Mouse (Mus musculus) liver, embryonic 12.5 days (tissue): ENCODE measurements around the gene Fez1. TPM values are rescaled to one million over a fixed set of nuclear protein-coding genes. Genes with fewer than 3 reads are reported as not detected.

Experiments used
- ATAC-seq: fragments of 200-750 bp; cut with Nextera tagmentation; 2 replicates; pipeline ENCODE4 v1.8.0; 2017; ENCODE audit warnings: moderate number of reproducible peaks, mild to moderate bottlenecking, moderate library complexity
- H3K27ac ChIP-seq: fragments of 300-500 bp; sonication (generic); 2 replicates; pipeline ENCODE4 v1.5.1; 2016; ENCODE audit warnings: mild to moderate bottlenecking
- H3K27me3 ChIP-seq: fragments of 300-500 bp; sonication (generic); replicated peaks from 2 replicates; pipeline ENCODE4 v1.6.1; 2016; ENCODE audit warnings: mild to moderate bottlenecking, moderate library complexity
- H3K36me3 ChIP-seq: fragments of 300-500 bp; sonication (generic); 2 replicates; pipeline ENCODE4 v1.6.1; 2016; ENCODE audit warnings: mild to moderate bottlenecking, moderate library complexity
- H3K4me1 ChIP-seq: fragments of 300-500 bp; sonication (generic); 2 replicates; pipeline ENCODE4 v1.6.1; 2016
- H3K4me2 ChIP-seq: fragments of 300-500 bp; sonication (generic); 2 replicates; pipeline ENCODE4 v1.6.1; 2016; ENCODE audit warnings: mild to moderate bottlenecking, moderate library complexity
- H3K4me3 ChIP-seq: fragments of 300-500 bp; sonication (generic); 2 replicates; pipeline ENCODE4 v1.5.1; 2016; ENCODE audit warnings: mild to moderate bottlenecking, moderate library complexity
- H3K9ac ChIP-seq: fragments of 300-500 bp; sonication (generic); 2 replicates; pipeline ENCODE4 v1.6.1; 2016; ENCODE audit warnings: mild to moderate bottlenecking, moderate library complexity
- H3K9me3 ChIP-seq: fragments of 300-500 bp; sonication (generic); replicated peaks from 2 replicates; pipeline ENCODE4 v1.6.1; 2016; ENCODE audit warnings: mild to moderate bottlenecking, moderate library complexity
- WGBS: fragments of 180-500 bp; shearing (Covaris S2); methylation state at CpG from one replicate; pipeline ENCODE4 v1.1.7; 2016; ENCODE audit not compliant: insufficient replicate concordance; 5-methylcytosine and 5-hydroxymethylcytosine counted together
- polyA plus RNA-seq: library from polyadenylated mRNA; unstranded; fragments of >200 nt; fragmentation: Nextera tagmentation; extraction: Ambion mirVana; gene quantifications from 2 replicates; pipeline ENCODE4 v1.2.1, GENCODE M21; 2016

Gene Fez1
- polyA plus RNA-seq, 1 experiment from 2014 or later, result 0.82 TPM

- no peaks in the 10 kb centered on the region for H3K4me1 ChIP-seq
- no peaks in the 10 kb centered on the region for H3K27me3 ChIP-seq
- 60% methylated on average over 5 of the region's 5 CpGs for WGBS
- H3K36me3 ChIP-seq, result no peaks in the 10 kb centered on the region
- H3K9ac ChIP-seq, result no peak overlapping the region
- H3K4me2 ChIP-seq, result no peak overlapping the region
- no peak for ATAC-seq
- H3K27ac ChIP-seq, result no peak overlapping the region
- H3K4me3 ChIP-seq, result no peak overlapping the region
- no peaks in the 10 kb centered on the region for H3K9me3 ChIP-seq
Measured at GRCm38 (mm10) chr9:36876313-36876712, 54.6 kb downstream of the Fez1 start.

GRCm38 (mm10) chr9:36876787-36877186 lies 55.1 kb downstream of the Fez1 start:
- H3K27ac ChIP-seq, result no peak overlapping the region
- no peak for ATAC-seq
- H3K9me3 ChIP-seq, result no peaks in the 10 kb centered on the region
- no peak overlapping the region for H3K4me2 ChIP-seq
- H3K36me3 ChIP-seq, result no peaks in the 10 kb centered on the region
- H3K27me3 ChIP-seq, result no peaks in the 10 kb centered on the region
- H3K4me1 ChIP-seq, result no peaks in the 10 kb centered on the region
- H3K4me3 ChIP-seq, result no peak overlapping the region
- no peak overlapping the region for H3K9ac ChIP-seq

GRCm38 (mm10) chr9:36881615-36882014 lies 60.0 kb downstream of the Fez1 start:
- Histone ChIP-seq H3K36me3 (no peaks in the 10 kb centered on the region), H3K9me3 (no peaks in the 10 kb centered on the region), H3K9ac (no peak overlapping the region), H3K27ac (no peak overlapping the region), H3K4me1 (no peaks in the 10 kb centered on the region), H3K27me3 (no peaks in the 10 kb centered on the region), H3K4me2 (no peak overlapping the region), H3K4me3 (no peak overlapping the region)
- WGBS, result 58% methylated on average over 5 of the region's 5 CpGs
- no peak for ATAC-seq

- Histone ChIP-seq H3K9me3 (no peaks in the 10 kb centered on the region), H3K36me3 (no peaks in the 10 kb centered on the region), H3K4me1 (no peaks in the 10 kb centered on the region), H3K4me3 (no peak overlapping the region), H3K9ac (no peak overlapping the region), H3K27ac (no peak overlapping the region), H3K27me3 (no peaks in the 10 kb centered on the region), H3K4me2 (no peak overlapping the region)
- 38% methylated on average over 8 of the region's 8 CpGs for WGBS
- ATAC-seq, result no peak
Measured at GRCm38 (mm10) chr9:36882034-36882745, 60.5 kb downstream of the Fez1 start.

GRCm38 (mm10) chr9:36883569-36883968 lies 61.9 kb downstream of the Fez1 start:
- WGBS, result 32% methylated on average over 3 of the region's 3 CpGs
- ATAC-seq, result no peak
- H3K4me1 ChIP-seq, result no peaks in the 10 kb centered on the region

GRCm38 (mm10) chr9:36885237-36885636 lies 63.6 kb downstream of the Fez1 start:
- no peak for ATAC-seq
- WGBS, result 42% methylated on average over 3 of the region's 3 CpGs

More at GRCm38 (mm10) chr9:36883569-36883968, 61.9 kb downstream of the Fez1 start:
- Histone ChIP-seq H3K4me3 (no peak overlapping the region), H3K9me3 (no peaks in the 10 kb centered on the region), H3K27ac (no peak overlapping the region), H3K27me3 (no peaks in the 10 kb centered on the region), H3K36me3 (no peaks in the 10 kb centered on the region), H3K9ac (no peak overlapping the region), H3K4me2 (no peak overlapping the region)

GRCm38 (mm10) chr9:36890552-36890951 lies 68.9 kb downstream of the Fez1 start:
- Histone ChIP-seq H3K27me3 (no peaks in the 10 kb centered on the region), H3K4me3 (no peak overlapping the region), H3K4me2 (no peak overlapping the region), H3K9ac (no peak overlapping the region), H3K4me1 (peaks cover 3% of the 10 kb centered on the region; the same call in 1 of the 2 replicates), H3K27ac (no peak overlapping the region), H3K9me3 (no peaks in the 10 kb centered on the region), H3K36me3 (no peaks in the 10 kb centered on the region)
- whole genome bisulfite sequencing, result 24% methylated on average over 4 of the region's 4 CpGs
- ATAC-seq, result no peak

More at GRCm38 (mm10) chr9:36885237-36885636, 63.6 kb downstream of the Fez1 start:
- Histone ChIP-seq H3K4me3 (no peak overlapping the region), H3K27me3 (no peaks in the 10 kb centered on the region), H3K9me3 (no peaks in the 10 kb centered on the region), H3K4me1 (no peaks in the 10 kb centered on the region), H3K9ac (no peak overlapping the region), H3K36me3 (no peaks in the 10 kb centered on the region), H3K4me2 (no peak overlapping the region), H3K27ac (no peak overlapping the region)

- Histone ChIP-seq H3K4me3 (no peak overlapping the region), H3K27me3 (no peaks in the 10 kb centered on the region), H3K9ac (no peak overlapping the region), H3K9me3 (no peaks in the 10 kb centered on the region), H3K4me2 (no peak overlapping the region), H3K36me3 (no peaks in the 10 kb centered on the region), H3K4me1 (peaks cover 3% of the 10 kb centered on the region; the same call in 1 of the 2 replicates), H3K27ac (no peak overlapping the region)
- 43% methylated on average over 6 of the region's 6 CpGs for WGBS
- peak; percentile 74 for ATAC-seq
Measured at GRCm38 (mm10) chr9:36893413-36893990, 71.8 kb downstream of the Fez1 start.

- H3K4me2 ChIP-seq, result no peak overlapping the region
- no peak for ATAC-seq
- H3K4me3 ChIP-seq, result no peak overlapping the region
- no peaks in the 10 kb centered on the region for H3K27me3 ChIP-seq
- H3K4me1 ChIP-seq, result peaks cover 3% of the 10 kb centered on the region; the same call in 1 of the 2 replicates
- WGBS, result 63% methylated on average over 7 of the region's 7 CpGs
- H3K9ac ChIP-seq, result no peak overlapping the region
- H3K9me3 ChIP-seq, result no peaks in the 10 kb centered on the region
- no peaks in the 10 kb centered on the region for H3K36me3 ChIP-seq
- no peak overlapping the region for H3K27ac ChIP-seq
Measured at GRCm38 (mm10) chr9:36894242-36894641, 72.6 kb downstream of the Fez1 start.

GRCm38 (mm10) chr9:36895009-36895693 lies 73.5 kb downstream of the Fez1 start:
- H3K36me3 ChIP-seq, result no peaks in the 10 kb centered on the region
- WGBS, result 61% methylated on average over 8 of the region's 8 CpGs
- ATAC-seq, result no peak

GRCm38 (mm10) chr9:36898560-36898959 lies 76.9 kb downstream of the Fez1 start:
- 67% methylated on average over 3 of the region's 3 CpGs for WGBS
- no peak overlapping the region for H3K4me3 ChIP-seq

More at GRCm38 (mm10) chr9:36895009-36895693, 73.5 kb downstream of the Fez1 start:
- Histone ChIP-seq H3K4me2 (no peak overlapping the region), H3K4me3 (no peak overlapping the region), H3K9me3 (no peaks in the 10 kb centered on the region), H3K27me3 (no peaks in the 10 kb centered on the region), H3K27ac (no peak overlapping the region), H3K9ac (no peak overlapping the region), H3K4me1 (peaks cover 3% of the 10 kb centered on the region; the same call in 1 of the 2 replicates)

GRCm38 (mm10) chr9:36900464-36900863 lies 78.8 kb downstream of the Fez1 start:
- Histone ChIP-seq H3K4me1 (no peaks in the 10 kb centered on the region), H3K9ac (no peak overlapping the region), H3K36me3 (no peaks in the 10 kb centered on the region), H3K27ac (no peak overlapping the region), H3K4me3 (no peak overlapping the region), H3K9me3 (no peaks in the 10 kb centered on the region), H3K27me3 (no peaks in the 10 kb centered on the region), H3K4me2 (no peak overlapping the region)
- 65% methylated on average over 4 of the region's 4 CpGs for WGBS
- no peak for ATAC-seq

More at GRCm38 (mm10) chr9:36898560-36898959, 76.9 kb downstream of the Fez1 start:
- no peak overlapping the region for H3K9ac ChIP-seq
- no peak for ATAC-seq
- H3K4me1 ChIP-seq, result no peaks in the 10 kb centered on the region
- no peak overlapping the region for H3K4me2 ChIP-seq
- H3K27me3 ChIP-seq, result no peaks in the 10 kb centered on the region
- no peaks in the 10 kb centered on the region for H3K9me3 ChIP-seq
- no peaks in the 10 kb centered on the region for H3K36me3 ChIP-seq
- H3K27ac ChIP-seq, result no peak overlapping the region
